Mouse (Mus musculus) embryonic facial prominence, embryonic 11.5 days (tissue): Measurements from ENCODE around the gene Zfp941. TPM values are rescaled to one million over a fixed set of nuclear protein-coding genes. Genes with fewer than 3 reads are reported as not detected.
A peak's percentile ranks its signal among the peaks of the same experiment; 100 is the strongest.

Source experiments
- ATAC-seq: fragments of 200-750 bp; cut with Nextera tagmentation; replicated peaks from 2 replicates; pipeline ENCODE4 v1.8.0; 2017; ENCODE audit warnings: low read depth; ENCODE audit not compliant: insufficient number of reproducible peaks, low FRiP score, low TSS enrichment
- DNase-seq: peaks from one replicate; pipeline ENCODE4 v3.0.0-alpha.2; 2015; ENCODE audit warnings: low spot score
- H3K27ac ChIP-seq: fragments of 300-500 bp; sonication (generic); replicated peaks from 2 replicates; pipeline ENCODE4 v1.5.1; 2014; ENCODE audit warnings: mild to moderate bottlenecking, low read depth, low read length, control low read depth
- H3K27me3 ChIP-seq: fragments of 300-500 bp; sonication (generic); 2 replicates; pipeline ENCODE4 v1.6.1; 2014; ENCODE audit warnings: mild to moderate bottlenecking, low read length, moderate library complexity, mixed read lengths; ENCODE audit not compliant: control insufficient read depth, insufficient read depth
- H3K36me3 ChIP-seq: fragments of 300-500 bp; sonication (generic); replicated peaks from 2 replicates; pipeline ENCODE4 v1.6.1; 2014; ENCODE audit warnings: low read depth, mild to moderate bottlenecking, low read length, moderate library complexity, mixed read lengths; ENCODE audit not compliant: control insufficient read depth, insufficient read depth
- H3K4me1 ChIP-seq: fragments of 300-500 bp; sonication (generic); 2 replicates; pipeline ENCODE4 v1.6.1; 2014; ENCODE audit warnings: low read length, mixed read lengths; ENCODE audit not compliant: control insufficient read depth, insufficient read depth
- H3K4me2 ChIP-seq: fragments of 300-500 bp; sonication (generic); 2 replicates; pipeline ENCODE4 v1.6.1; 2014; ENCODE audit warnings: low read depth, mild to moderate bottlenecking, control low read depth, low read length, moderate library complexity
- H3K4me3 ChIP-seq: fragments of 300-500 bp; sonication (generic); 2 replicates; pipeline ENCODE4 v1.5.1; 2014; ENCODE audit warnings: low read depth, low read length, control low read depth
- H3K9ac ChIP-seq: fragments of 300-500 bp; sonication (generic); replicated peaks from 2 replicates; pipeline ENCODE4 v1.6.1; 2014; ENCODE audit warnings: mild to moderate bottlenecking, control low read depth, low read length
- H3K9me3 ChIP-seq: fragments of 300-500 bp; sonication (generic); replicated peaks from 2 replicates; pipeline ENCODE4 v1.6.1; 2016; ENCODE audit warnings: mild to moderate bottlenecking, low read length, inconsistent platforms, mixed read lengths; ENCODE audit not compliant: control insufficient read depth
- WGBS: fragments of 180-500 bp; shearing (Covaris S2); extraction: QIAGEN DNeasy Blood & Tissue Kit; methylation state at CpG from one replicate; pipeline ENCODE4 v1.1.7; 2014; 5-methylcytosine and 5-hydroxymethylcytosine counted together
- polyA plus RNA-seq: library from polyadenylated mRNA; unstranded; fragments of >200 nt; fragmentation: Nextera tagmentation; extraction: Ambion mirVana; gene quantifications from 2 replicates; pipeline ENCODE4 v1.2.1, GENCODE M21; 2014

The Zfp941 gene
- polyA plus RNA-seq, 1 experiment from 2014 or later, result 3.6 TPM

DNA sequence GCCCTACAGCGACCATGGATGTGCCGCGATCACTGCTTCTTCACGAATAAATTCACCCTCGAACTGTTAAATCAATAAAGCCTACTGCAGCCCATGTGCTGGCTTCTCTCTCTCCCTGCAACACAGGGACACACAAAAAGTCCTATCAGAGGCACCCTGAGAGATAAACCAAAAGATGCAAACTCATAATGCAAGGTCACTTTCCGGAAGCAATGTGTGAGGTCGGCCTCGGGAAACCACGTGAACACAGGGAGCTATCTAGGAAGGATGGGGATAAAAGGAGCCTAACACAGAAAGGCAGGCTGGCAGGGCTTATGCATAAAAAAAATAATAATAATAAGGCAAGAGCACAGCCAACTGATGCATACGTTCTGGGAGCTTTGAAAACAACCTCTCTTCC lies 24.7 kb upstream of the Zfp941 start:
- no peak for DNase-seq
- Histone ChIP-seq H3K9me3 (no peaks in the 10 kb centered on the region), H3K4me2 (no peak overlapping the region), H3K27ac (no peak overlapping the region), H3K36me3 (no peaks in the 10 kb centered on the region), H3K4me3 (no peak overlapping the region), H3K9ac (no peak overlapping the region), H3K4me1 (no peaks in the 10 kb centered on the region), H3K27me3 (no peaks in the 10 kb centered on the region)
- WGBS, result 87% methylated on average over 10 of the region's 10 CpGs
- ATAC-seq, result no peak

DNA sequence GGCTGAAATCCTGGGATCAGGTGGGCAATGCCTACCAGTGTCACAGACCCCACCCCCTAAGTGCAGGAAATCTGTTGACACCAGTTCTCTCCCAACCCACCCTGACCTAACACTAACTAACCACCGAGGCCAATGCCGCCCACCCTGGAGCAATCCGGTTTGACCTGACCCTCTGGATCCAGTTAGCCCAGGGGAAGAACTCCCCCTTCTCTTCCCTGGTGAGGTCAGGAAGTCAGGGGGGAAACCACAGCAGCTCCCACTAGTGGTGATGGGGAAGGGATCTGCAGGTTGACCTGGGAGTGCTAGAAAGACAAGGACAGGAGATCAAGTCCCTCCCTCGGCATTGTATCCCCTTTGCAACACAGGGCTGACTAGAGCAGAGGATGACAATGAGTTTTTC lies 23.7 kb upstream of the Zfp941 start:
- no peak overlapping the region for H3K27ac ChIP-seq
- H3K4me2 ChIP-seq, result no peak overlapping the region
- H3K27me3 ChIP-seq, result 0 out of 2 replicates have a peak, but pooled peaks cover 2% of the 10 kb centered on the region
- no peak for ATAC-seq
- peak; percentile 3 for DNase-seq
- no peak overlapping the region for H3K4me3 ChIP-seq
- 37% methylated on average over 4 of the region's 4 CpGs for WGBS
- H3K9me3 ChIP-seq, result no peaks in the 10 kb centered on the region
- no peaks in the 10 kb centered on the region for H3K36me3 ChIP-seq
- H3K9ac ChIP-seq, result no peak overlapping the region
- no peaks in the 10 kb centered on the region for H3K4me1 ChIP-seq

DNA sequence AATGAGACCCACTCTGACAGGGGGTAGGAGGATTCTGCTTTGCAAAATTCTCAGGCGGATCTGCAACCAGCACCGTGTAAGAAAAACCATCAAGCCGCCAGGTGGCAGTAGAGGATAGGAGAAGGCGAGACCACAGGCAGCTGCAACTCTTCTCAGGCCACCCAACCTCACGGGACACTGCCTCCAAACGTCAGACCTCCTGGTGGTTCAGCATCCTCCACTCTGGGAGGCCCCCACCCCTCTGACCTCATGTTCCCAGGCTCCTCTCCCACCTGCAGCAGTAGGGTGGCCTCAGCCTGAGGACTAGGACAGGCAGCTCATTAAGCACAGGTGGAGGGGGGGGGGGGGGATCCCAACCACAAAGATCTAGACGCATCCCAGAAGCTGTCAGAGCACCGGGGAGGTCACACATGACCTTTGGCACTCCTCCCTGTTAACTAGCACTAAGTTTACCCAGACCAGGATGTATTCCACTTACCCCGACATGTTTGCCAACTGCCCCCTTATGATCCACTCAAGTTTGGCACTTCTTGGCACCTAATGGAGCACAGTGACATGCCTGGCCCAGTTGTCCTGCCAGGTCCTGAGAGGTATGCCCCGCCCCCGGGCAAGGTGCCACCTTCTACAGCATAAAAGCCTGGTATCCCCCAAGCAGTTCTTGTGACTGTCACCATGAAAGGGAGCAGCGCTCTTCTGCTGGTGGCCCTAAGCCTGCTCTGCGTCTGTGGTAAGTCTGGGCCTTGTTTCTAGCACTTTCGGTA lies 23.1 kb upstream of the Zfp941 start, which contains the start of gene Scgb1c1:
Scgb1c1 (plus strand) TSS at position 643 of the 761 bp plus-strand sequence.
- no peak within 1 kb of the TSS for H3K4me3 ChIP-seq
- no peak within 1 kb of the TSS for H3K9ac ChIP-seq
- ATAC-seq, result peak; percentile 86
- H3K4me2 ChIP-seq, result no peak within 1 kb of the TSS
- 0 out of 2 replicates have a peak, but pooled peaks cover 2% of the 10 kb centered on the region for H3K27me3 ChIP-seq
- 33% methylated on average over 14 of the region's 14 CpGs for WGBS
- H3K27ac ChIP-seq, result no peak within 1 kb of the TSS
- H3K36me3 ChIP-seq, result no peaks in the 10 kb centered on the region
- no peaks in the 10 kb centered on the region for H3K9me3 ChIP-seq
- H3K4me1 ChIP-seq, result no peaks in the 10 kb centered on the region
- peak; percentile 91 for DNase-seq

DNA sequence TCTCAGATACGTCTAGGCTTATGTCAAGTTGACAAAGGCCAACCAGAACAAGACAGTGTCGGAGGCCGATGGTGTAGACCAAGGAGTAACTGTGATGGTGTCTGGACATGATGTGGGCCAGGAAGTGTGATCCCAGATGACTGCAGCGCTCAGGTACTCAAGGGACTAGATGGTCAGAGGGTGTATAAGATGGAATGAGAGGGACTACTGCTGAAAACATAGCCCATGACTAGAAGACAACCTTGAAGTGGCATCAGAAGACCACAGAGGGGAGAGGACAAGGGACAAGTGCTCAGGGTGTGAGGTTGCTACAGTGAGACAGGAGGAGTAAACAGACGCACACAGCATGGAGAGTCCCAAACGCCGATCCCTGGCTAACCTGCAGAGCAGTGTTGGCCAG lies 21.8 kb upstream of the Zfp941 start:
- Histone ChIP-seq H3K4me3 (no peak overlapping the region), H3K4me2 (no peak overlapping the region), H3K9me3 (no peaks in the 10 kb centered on the region), H3K27ac (no peak overlapping the region), H3K4me1 (no peaks in the 10 kb centered on the region), H3K27me3 (0 out of 2 replicates have a peak, but pooled peaks cover 2% of the 10 kb centered on the region), H3K9ac (no peak overlapping the region), H3K36me3 (no peaks in the 10 kb centered on the region)
- WGBS, result 74% methylated on average over 7 of the region's 7 CpGs
- DNase-seq, result no peak
- no peak for ATAC-seq

DNA sequence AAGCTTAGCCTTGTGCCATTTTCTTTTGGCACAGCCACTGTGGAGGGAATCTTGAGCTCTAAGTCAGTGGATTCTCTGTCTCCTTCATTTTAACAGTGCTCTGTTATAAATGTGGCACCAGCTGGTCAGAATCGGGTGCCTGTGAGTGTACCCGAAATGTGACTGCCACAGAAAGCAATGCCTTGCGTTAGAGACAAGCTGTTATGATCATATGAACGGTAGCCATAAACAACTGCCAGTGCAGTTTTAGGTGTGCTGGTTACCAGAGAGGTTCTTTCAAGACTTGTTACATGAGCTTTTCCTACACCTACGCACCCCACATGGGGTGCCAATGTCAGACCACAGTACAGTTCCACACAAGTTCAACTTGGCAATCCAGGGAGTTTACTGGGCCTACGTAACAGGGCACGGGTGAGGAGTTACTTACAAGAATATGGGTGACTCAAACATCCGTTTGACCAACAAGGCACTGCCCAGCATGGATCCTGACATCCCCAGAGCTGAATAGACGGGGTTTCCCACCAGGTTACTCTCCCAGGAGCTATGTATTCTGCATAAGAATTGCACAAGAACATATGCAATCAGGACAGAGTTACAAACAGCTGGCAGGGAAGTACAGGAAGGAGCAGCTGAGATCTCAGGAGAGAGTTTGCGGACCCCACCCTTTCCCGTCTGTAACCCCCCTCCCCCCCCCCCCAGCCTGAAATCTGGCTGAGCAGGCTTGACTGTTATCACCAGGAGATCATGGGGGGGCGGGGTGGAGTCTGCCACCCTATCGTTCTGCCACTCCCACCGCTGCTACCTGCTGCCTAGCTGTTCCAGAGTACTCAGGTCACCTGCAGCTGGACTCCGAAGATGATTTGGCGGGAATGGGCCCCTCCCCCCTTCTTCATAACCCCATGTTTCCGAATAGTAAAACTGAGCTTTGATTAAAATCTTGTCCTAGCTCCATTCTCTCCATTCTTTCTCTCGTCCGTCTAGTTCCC lies 19.1 kb upstream of the Zfp941 start:
- DNase-seq, result no peak
- WGBS, result 40% methylated on average over 18 of the region's 19 CpGs

DNA sequence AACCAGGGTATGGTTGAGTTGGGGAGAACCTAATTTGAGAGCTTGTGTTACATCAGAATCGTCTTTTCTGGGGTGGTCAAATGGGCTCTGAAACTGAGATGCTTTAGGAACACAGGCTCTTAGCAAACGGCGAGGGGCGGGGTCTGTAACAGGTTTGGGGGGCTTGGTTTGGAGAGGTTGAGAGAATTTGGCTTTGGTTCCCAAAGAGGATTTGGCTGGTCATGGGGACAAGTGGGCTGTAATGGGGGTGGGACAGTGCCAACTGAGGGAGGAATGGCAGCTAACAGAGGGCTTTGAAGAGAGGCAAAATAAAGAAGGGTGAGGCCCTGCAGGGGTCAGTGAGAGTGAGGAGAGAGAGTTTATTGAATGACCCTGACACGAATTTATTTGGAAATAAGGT lies 17.6 kb upstream of the Zfp941 start:
- 59% methylated on average over 5 of the region's 5 CpGs for WGBS
- Histone ChIP-seq H3K4me2 (no peak overlapping the region), H3K4me1 (no peaks in the 10 kb centered on the region), H3K4me3 (no peak overlapping the region), H3K27ac (no peak overlapping the region), H3K9me3 (no peaks in the 10 kb centered on the region), H3K27me3 (0 out of 2 replicates have a peak, but pooled peaks cover 2% of the 10 kb centered on the region), H3K36me3 (no peaks in the 10 kb centered on the region), H3K9ac (no peak overlapping the region)
- no peak for ATAC-seq
- DNase-seq, result no peak

More for the DNA sequence above, 19.1 kb upstream of the Zfp941 start:
- Histone ChIP-seq H3K36me3 (no peaks in the 10 kb centered on the region), H3K9ac (no peak overlapping the region), H3K4me1 (no peaks in the 10 kb centered on the region), H3K9me3 (no peaks in the 10 kb centered on the region), H3K4me3 (no peak overlapping the region), H3K4me2 (no peak overlapping the region), H3K27ac (no peak overlapping the region), H3K27me3 (0 out of 2 replicates have a peak, but pooled peaks cover 2% of the 10 kb centered on the region)
- ATAC-seq, result no peak

DNA sequence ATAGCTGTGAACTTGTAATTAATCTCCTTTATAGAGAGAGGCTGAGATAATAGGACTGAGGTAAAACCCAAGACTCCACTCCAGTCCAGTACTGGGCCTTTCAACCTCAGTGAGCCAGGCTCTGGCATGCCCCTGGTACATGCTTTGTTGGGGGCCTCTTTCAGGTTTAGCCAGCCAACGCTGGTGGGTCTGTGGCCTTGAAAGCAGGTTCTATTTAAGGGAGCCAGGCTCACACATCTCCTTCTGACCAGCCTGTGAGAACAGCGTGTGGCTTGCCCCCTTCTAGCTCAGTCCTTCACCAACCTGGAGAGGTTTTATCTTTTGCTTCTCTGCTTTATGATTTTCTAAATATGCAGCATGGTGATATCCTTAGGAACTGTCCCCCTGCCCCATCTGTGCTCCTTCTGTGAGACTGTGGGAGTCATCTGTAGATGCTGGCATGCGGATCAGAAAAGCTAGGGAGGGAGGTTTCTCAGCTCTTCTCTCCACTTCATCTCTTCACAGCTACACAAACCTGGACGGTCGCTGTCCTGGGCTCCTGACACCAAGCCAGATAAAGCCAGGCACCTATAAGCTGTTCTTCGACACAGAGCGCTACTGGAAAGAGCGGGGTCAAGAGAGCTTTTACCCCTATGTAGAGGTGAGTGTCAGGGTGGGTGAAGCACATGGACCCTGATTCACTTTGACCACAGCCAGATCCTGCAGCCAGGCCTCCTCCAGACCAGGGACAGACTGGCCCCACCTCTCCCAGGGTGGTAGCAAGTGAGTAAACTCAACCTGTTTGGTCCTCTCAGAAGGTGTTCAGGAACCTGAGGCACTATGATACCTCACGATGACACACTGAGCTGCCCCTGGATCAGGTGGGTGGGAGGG lies 14.5 kb upstream of the Zfp941 start:
- ATAC-seq, result no peak
- no peaks in the 10 kb centered on the region for H3K4me1 ChIP-seq
- H3K9ac ChIP-seq, result no peak overlapping the region
- WGBS, result 87% methylated on average over 9 of the region's 9 CpGs
- no peak for DNase-seq
- no peak overlapping the region for H3K4me2 ChIP-seq
- H3K9me3 ChIP-seq, result no peaks in the 10 kb centered on the region
- no peaks in the 10 kb centered on the region for H3K36me3 ChIP-seq
- no peak overlapping the region for H3K4me3 ChIP-seq
- 0 out of 2 replicates have a peak, but pooled peaks cover 2% of the 10 kb centered on the region for H3K27me3 ChIP-seq
- no peak overlapping the region for H3K27ac ChIP-seq
